Mouse (Mus musculus) retina, postnatal 1 day (tissue): ENCODE results near the gene Ptk7.
A peak's percentile ranks its signal among the peaks of the same experiment; 100 is the strongest.

Experiments used
- DNase-seq: peaks from one replicate; pipeline ENCODE4 v3.0.0-alpha.2; 2012

Gene Ptk7

DNA sequence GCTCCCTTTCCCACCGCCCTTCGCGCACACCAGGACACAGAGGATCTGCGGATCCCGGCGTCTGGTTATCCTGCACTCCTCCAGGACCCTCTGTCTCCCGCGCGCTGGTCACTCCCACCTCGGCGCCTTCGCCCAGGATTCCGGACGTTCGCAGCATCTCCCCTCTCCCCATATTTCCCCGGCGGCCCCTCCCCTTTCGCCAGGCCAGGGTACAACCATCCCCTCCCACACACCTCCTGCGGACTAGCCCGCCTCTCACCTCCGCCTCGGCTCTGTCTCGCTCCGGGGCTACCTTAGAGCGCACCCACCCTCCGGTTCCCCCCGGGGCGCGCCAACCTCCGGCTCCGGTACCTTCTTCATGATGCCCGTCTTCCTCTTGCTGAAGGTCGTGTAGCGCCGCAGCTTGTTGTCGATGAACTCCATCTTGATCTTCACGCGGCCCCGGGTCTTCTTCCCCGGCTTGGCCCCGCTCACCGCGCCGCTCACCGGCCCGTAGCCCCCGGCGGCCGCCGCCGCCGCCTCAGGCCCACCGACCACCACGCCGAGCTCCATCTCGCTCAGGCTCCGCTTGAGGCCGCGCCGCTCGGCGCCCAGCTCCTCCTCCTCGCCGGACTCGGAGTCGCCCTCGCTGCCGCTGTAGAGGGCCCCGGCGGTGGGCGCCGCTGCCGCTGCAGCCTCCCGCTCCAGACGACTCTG lies 74.2 kb downstream of the Ptk7 start:
- DNase-seq, result peak; percentile 63

DNA sequence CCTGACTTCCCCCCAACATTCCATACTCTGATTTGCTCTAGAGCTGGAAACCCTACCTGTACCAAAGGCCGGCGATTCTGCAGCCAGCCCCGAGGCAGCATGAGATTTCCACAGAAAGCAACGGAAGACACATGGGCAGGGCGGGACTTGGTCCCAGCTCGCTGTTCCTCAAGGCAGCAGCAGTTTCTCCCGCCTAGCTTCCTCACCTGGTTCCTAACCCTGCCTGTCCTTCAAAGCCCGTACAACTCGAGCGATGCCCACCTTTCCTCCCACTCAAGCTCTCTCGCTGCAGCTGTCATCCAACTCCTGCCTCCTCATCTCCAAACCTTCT lies 74.7 kb downstream of the Ptk7 start:
- DNase-seq, result no peak

DNA sequence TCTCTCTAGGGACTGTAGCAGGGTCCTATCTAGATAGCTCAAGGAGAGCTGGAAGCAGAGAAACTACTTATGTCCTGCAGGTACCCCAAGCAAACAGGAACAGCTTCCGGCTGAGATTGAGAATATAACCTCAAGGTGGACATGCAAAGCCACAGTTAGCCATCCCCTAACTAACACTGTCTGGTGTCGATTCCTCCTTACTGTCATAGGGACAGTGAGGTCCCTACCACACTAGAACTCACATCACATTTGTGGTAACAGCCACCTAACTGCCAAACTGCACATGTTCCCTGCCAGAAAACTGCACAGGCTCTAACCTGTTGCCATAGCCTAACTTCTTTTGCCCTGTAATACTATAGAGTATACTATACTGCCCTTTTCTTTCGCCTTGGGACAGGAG lies 75.4 kb downstream of the Ptk7 start:
- no peak for DNase-seq

DNA sequence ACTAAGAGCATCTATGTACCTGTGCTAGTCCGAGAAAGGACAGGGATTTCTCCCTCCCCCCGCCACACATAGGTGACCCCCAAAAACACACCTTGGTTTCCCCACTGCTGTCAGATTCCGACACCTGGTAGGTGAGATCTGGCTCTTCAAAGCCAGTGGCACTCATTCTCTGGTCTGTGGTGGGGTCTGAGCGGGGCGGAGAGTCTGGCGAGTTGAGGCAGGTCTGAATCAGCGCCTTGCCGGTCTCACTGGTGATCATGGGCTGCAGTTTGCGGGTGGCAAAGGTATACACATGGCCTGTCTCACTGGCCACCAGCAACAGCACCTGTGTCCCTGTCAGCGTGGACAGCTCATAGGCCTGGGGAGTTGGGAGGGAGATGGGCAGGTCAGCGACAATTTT lies 75.8 kb downstream of the Ptk7 start:
- no peak for DNase-seq

GRCm38 (mm10) chr17:46552841-46553423 lies 76.4 kb downstream of the Ptk7 start:
- DNase-seq, result peak; percentile 98

GRCm38 (mm10) chr17:46552151-46552550 lies 77.2 kb downstream of the Ptk7 start:
- no peak for DNase-seq

- DNase-seq, result no peak
Measured at GRCm38 (mm10) chr17:46551369-46551768, 77.9 kb downstream of the Ptk7 start.

DNA sequence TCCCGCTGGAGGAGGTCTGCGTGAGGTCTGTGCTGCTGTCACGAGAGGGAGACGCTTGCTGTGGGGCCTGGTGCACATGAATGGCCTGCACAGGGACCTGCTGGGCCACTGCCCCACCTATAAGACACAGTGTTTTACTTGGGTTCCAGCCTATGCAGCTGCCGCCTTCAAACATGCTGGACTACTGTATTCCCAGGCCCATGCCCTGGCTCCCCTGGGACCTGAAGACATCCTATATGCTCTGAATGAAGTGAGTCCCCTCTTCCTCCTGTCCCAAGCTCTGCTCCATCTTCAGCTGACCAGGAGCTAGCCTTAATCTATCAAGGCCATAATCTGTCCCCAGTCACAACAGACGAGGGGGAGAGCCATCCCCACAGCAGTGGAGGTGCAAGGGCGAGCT lies 78.4 kb downstream of the Ptk7 start:
- DNase-seq, result no peak

DNA sequence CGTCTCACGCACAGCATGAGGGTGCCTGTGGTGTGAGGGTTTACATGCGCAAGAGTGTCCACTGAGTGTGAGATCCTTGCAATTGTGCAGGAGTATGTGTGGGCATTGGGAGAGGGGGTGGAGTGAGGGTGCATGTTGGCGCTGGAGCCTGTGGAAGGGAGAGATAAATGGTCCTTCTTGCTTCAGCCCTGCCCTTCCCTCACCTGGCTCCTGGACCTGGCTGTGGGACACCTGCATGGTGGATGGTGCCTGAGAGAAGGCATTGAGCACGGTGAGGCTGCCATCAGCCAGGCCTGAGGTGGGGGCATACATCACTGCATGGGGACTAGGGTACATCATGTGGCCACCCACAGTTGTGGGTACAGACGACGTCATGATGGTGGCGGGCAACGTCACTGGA lies 79.7 kb downstream of the Ptk7 start:
- DNase-seq, result no peak

DNA sequence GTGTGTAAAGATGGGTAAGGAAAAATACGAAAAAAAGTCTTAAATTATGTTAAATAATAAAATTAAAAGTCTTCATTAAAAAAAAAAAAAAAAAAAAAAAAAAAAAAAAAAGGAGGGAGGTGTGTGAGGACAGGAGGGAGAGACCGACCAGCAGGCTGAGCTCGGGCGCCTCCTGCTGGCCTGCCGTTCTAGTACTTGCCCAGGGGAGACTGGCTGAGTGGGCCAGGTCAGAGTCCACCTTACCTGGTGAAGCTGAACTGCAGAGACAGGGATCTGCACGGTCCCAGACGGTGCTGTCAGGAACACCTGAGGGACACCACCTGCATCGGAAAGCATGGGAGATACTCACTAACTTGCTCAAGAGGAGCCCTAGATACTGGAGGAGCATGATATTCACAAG lies 80.1 kb downstream of the Ptk7 start:
- peak; percentile 58 for DNase-seq

GRCm38 (mm10) chr17:46548741-46549140 lies 80.6 kb downstream of the Ptk7 start:
- no peak for DNase-seq

DNA sequence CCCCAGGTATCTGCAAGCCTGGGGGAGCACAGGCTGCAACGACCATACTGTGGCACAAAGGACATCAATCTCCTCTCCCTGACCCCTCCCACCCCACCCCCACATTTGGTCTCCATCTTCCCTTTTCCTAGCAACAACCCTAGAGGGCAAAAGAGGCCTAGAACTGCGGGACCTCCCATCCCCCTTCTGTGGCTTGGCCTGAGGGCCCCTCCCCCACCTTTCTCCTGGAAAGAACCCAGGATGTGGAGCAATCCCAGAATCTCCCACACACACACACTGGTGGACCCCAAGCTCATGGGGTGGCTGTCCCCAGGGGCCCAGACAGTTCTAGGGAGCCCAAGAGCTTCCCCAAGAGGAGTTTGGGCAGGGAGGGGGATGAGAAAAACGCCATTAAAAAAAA lies 81.4 kb downstream of the Ptk7 start:
- DNase-seq, result no peak

DNA sequence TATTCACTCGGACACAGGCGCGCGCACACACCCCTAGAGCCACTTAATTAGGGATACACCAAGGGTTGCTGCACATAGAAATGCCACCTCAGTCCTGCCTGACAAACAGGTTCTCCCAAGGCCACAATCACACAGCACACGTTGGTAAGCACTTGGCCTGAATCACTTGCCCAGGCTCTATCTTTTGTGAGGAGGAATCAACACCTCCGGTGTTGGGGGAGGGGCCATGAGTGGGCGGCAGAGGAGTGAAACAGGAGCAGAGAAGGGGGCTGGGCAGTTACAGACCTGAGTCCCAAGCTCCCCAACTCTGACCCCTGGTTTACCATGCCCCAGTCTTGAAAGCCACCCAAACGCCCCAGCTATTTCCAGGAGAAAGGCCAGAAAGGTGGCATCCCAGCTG lies 82.3 kb downstream of the Ptk7 start:
- DNase-seq, result peak; percentile 23

DNA sequence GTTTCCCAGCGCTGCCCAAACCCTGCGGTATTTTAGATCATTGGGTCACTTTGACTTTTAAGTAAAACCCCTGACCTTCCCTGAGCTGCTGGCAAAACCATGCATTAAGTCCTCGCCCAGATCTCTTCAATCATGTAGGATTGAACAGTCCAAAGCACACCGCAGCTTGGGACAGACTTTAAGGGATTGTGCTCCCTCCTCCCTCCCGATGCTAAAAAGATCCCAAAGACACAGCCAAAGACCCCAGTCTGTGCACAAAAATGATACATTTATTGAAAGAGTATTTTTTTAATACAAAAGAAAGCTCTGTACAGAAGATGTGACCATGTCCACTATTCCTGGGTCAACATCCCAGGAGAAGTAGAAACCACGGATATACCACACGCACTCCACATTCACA lies 82.7 kb downstream of the Ptk7 start:
- no peak for DNase-seq

- peak; percentile 91 for DNase-seq
Measured at GRCm38 (mm10) chr17:46545813-46546564, 83.3 kb downstream of the Ptk7 start, which contains the start of gene Cul9. Gene Cul9 (minus strand): TSS chr17:46546388.

DNA sequence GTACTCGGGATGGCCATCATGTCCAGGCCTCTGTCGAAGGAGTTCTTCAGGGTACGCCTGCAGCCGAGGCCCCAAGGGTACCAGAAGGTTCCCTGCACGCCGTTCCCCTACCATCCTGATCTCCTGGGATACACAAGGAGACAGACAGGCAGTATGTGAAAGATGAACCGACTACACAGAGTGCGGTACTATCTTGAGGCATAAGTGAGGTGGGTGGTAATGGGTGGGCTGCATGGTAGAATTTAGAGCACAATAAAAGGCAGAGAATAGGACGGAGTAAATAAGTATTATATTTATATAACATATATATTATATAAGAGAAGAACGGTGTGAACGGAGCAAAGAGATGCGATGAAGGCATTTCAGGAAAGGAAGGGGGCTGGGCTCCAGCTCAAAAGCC lies 85.6 kb downstream of the Ptk7 start:
- DNase-seq, result no peak

GRCm38 (mm10) chr17:46525579-46526307 lies 103.6 kb downstream of the Ptk7 start:
- peak; percentile 81 for DNase-seq

GRCm38 (mm10) chr17:46525065-46525464 lies 104.2 kb downstream of the Ptk7 start:
- no peak for DNase-seq

DNA sequence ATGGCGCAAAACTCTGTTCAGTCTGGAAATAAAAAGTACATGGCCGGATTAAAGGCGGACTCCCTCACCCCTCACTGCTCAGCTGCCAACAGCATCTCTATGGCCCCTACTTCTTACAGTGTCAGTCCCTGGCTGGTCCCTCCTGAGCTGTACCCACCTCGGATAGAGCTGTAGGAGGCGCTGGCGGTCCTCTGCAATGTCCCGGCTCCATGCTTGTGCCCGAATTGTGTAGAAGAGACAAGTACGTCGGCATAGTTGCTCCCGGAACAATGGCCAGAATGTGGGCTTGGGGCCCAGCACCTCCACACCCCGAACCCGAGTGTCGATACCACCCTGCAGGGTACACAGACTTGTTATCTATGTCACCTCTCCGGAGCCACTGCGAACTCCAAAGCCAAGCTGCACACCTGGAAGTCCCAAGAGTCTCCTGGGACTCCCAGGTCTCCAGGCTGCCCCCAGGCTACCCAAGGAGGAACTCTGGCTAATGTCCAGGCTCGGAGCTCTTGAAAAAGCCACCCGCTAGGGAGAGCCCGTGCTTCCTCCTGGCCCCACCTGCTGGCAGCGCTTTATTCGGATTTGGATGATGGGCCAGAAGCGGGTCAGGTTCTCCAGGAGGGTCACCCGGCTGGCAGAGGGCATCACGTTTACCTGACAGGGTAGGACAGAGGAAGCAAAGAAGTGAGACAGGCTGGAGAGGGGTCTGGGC lies 107.2 kb downstream of the Ptk7 start:
- peak; percentile 29 for DNase-seq

DNA sequence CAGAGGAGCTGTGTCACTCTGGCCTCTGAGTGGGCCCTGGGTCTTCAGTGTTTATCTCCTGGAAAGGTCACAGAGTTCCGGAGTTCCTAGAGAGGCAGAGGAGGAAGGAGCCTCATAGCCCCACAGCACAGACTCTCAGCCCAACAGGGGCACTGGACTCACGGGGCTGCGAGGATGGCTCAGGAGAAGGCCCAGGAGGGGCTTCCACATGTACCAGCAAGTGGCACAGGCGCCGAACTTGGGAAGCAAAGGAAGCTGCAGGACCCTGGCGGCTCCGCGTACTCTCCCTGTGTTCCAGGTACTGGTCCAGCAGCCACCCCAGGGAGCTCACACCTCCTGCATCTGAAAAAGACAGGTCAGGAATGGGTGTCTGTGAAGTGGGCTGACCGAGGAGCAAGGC lies 108.1 kb downstream of the Ptk7 start:
- DNase-seq, result no peak

DNA sequence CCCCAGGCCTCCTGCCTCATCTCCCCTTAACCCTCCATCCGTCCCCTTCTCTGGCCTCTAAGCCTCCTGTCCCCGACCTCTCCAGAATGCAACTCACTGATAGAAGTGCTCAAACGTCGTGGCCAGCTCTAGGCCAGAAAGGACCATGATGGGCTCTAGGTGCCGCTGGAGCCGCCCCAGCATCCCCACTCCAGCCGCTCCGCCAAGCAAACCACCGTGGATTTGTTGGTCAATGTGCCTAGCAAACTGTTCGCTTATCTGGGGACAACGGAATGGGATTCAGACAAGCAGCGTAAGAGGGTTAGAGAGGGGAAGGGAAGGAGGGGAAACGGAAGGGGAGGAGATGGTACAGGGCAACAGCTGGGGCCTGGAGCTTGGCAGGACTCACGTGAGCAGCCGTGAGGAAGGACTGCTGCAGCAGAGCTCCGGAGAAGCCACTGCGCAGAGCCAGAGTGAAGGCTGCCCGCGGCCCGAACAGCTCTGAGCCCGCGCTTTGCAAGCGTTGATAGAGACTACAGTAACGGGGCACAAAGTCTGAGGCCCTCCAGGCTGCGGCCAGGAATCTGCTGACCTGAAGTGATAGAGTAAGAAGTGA lies 108.8 kb downstream of the Ptk7 start:
- DNase-seq, result peak; percentile 62

- no peak for DNase-seq
Measured at GRCm38 (mm10) chr17:46519971-46520370, 109.3 kb downstream of the Ptk7 start.
